Mouse (Mus musculus) limb, embryonic 11.5 days (tissue): ENCODE results near the gene Tbc1d22a. TPM values are rescaled to one million over a fixed set of nuclear protein-coding genes. Genes with fewer than 3 reads are reported as not detected.
"Not testable (repeated sequence)": the region's sequence is repeated elsewhere in the genome, so short reads cannot be mapped to it uniquely, and the experiment has no call there.

Experiments used
- ATAC-seq: fragments of 200-750 bp; cut with Nextera tagmentation; 2 replicates; pipeline ENCODE4 v1.8.0; 2017; ENCODE audit warnings: low read depth; ENCODE audit not compliant: insufficient number of reproducible peaks, low FRiP score, low TSS enrichment
- DNase-seq: peaks from one replicate; pipeline ENCODE4 v3.0.0-alpha.2; 2015; ENCODE audit warnings: low spot score
- H3K27ac ChIP-seq: fragments of 300-500 bp; sonication (generic); replicated peaks from 2 replicates; pipeline ENCODE4 v1.5.1; 2014; ENCODE audit warnings: low read depth, mild to moderate bottlenecking, low read length
- H3K27me3 ChIP-seq: fragments of 300-500 bp; sonication (generic); 2 replicates; pipeline ENCODE4 v1.6.1; 2014; ENCODE audit warnings: mild to moderate bottlenecking, low read length, mixed read lengths; ENCODE audit not compliant: control insufficient read depth, insufficient read depth
- H3K36me3 ChIP-seq: fragments of 300-500 bp; sonication (generic); 2 replicates; pipeline ENCODE4 v1.6.1; 2014; ENCODE audit warnings: mild to moderate bottlenecking, low read length, moderate library complexity, mixed read lengths; ENCODE audit not compliant: control insufficient read depth, insufficient read depth
- H3K4me1 ChIP-seq: fragments of 300-500 bp; sonication (generic); 2 replicates; pipeline ENCODE4 v1.6.1; 2014; ENCODE audit warnings: low read length, mixed read lengths; ENCODE audit not compliant: control insufficient read depth, insufficient read depth
- H3K4me2 ChIP-seq: fragments of 300-500 bp; sonication (generic); 2 replicates; pipeline ENCODE4 v1.6.1; 2014; ENCODE audit warnings: low read depth, mild to moderate bottlenecking, moderate library complexity; ENCODE audit not compliant: severe bottlenecking
- H3K4me3 ChIP-seq: fragments of 300-500 bp; sonication (generic); 2 replicates; pipeline ENCODE4 v1.5.1; 2014; ENCODE audit warnings: low read depth, low read length
- H3K9ac ChIP-seq: fragments of 300-500 bp; sonication (generic); 2 replicates; pipeline ENCODE4 v1.6.1; 2014; ENCODE audit warnings: mild to moderate bottlenecking, low read length
- H3K9me3 ChIP-seq: fragments of 300-500 bp; sonication (generic); 2 replicates; pipeline ENCODE4 v1.6.1; 2016; ENCODE audit warnings: low read length; ENCODE audit not compliant: control insufficient read depth
- WGBS: fragments of 180-500 bp; shearing (Covaris S2); extraction: QIAGEN DNeasy Blood & Tissue Kit; methylation state at CpG from one replicate; pipeline ENCODE4 v1.1.7; 2014; 5-methylcytosine and 5-hydroxymethylcytosine counted together
- polyA plus RNA-seq: library from polyadenylated mRNA; unstranded; fragments of >200 nt; fragmentation: Nextera tagmentation; extraction: Ambion mirVana; gene quantifications from 2 replicates; pipeline ENCODE4 v1.2.1, GENCODE M21; 2014

Gene Tbc1d22a
- polyA plus RNA-seq, 1 experiment from 2014 or later: 7.7 TPM

DNA sequence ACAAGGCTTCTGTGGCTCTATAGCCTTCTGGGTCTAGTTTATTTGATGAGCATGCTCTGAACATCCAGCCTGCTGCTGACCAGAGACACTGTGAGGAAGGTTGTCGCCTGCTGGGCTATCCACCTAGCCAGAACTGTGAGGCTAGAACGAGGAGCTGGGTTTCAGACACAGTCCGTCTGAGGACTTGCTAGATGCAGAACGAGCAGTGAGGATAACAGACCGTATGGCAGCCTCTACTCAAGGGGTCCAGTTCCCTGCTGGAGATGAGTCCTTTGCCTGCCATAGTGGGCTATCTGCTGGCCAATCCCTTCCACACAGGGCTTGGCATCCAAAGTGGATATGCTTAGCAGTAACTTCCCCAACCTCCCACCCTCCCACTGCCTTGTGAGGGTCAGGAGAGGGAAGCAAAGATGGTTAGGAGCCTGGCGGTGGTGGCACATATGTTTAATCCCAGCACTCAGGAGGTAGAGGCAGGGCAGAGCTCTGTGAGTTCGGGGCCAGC, 10.9 kb upstream of the Tbc1d22a start:
- DNase-seq: no peak
- WGBS: 78% methylated on average over 7 of the region's 7 CpGs
- Histone ChIP-seq H3K4me1 (0 out of 2 replicates have a peak, but pooled peaks cover 2% of the 10 kb centered on the region), H3K27me3 (no peaks in the 10 kb centered on the region; the same call in 1 of the 2 replicates), H3K9ac (no peak overlapping the region), H3K4me3 (no peak overlapping the region), H3K9me3 (no peaks in the 10 kb centered on the region), H3K4me2 (no peak overlapping the region), H3K36me3 (no peaks in the 10 kb centered on the region), H3K27ac (no peak overlapping the region)
- no peak for ATAC-seq

- H3K4me1 ChIP-seq: 0 out of 2 replicates have a peak, but pooled peaks cover 2% of the 10 kb centered on the region
- H3K9ac ChIP-seq: no peak overlapping the region
- WGBS: 55% methylated on average over 7 of the region's 7 CpGs
- H3K4me2 ChIP-seq: peak overlapping the region; percentile 22; the same call in 1 of the 2 replicates
- DNase-seq: no peak
- H3K9me3 ChIP-seq: no peaks in the 10 kb centered on the region
- no peak for ATAC-seq
- no peak overlapping the region for H3K4me3 ChIP-seq
- H3K27ac ChIP-seq: no peak overlapping the region
- H3K36me3 ChIP-seq: no peaks in the 10 kb centered on the region
- H3K27me3 ChIP-seq: no peaks in the 10 kb centered on the region; the same call in 1 of the 2 replicates
Measured at GRCm38 (mm10) chr15:86203942-86204561, 10.2 kb upstream of the Tbc1d22a start.

GRCm38 (mm10) chr15:86205300-86205699, 9.0 kb upstream of the Tbc1d22a start:
- Histone ChIP-seq H3K27me3 (no peaks in the 10 kb centered on the region), H3K4me1 (0 out of 2 replicates have a peak, but pooled peaks cover 2% of the 10 kb centered on the region), H3K27ac (no peak overlapping the region), H3K36me3 (no peaks in the 10 kb centered on the region), H3K9me3 (no peaks in the 10 kb centered on the region), H3K4me3 (no peak overlapping the region), H3K4me2 (no peak overlapping the region), H3K9ac (no peak overlapping the region)
- DNase-seq (peak; percentile 63), ATAC-seq (no peak)
- WGBS: 46% methylated on average over 2 of the region's 2 CpGs

DNA sequence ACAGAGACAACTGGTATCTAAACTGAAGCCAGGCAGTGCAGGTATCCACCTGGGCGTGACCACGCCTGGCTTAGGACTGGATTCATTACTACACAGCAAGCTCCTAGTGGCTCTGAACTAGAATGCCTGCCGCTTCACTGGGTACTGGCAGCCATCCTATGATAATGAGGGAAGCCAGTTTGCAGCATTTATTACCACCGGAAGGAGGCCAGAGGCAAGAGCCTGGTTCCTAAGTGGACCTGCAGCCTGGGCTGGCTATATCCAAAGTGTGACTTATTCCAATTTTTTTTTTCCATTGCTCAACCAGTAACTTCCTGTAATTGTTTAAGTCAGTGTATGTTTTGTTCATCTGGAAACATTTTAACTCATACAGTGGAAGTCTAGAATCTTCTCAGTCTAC, 7.9 kb upstream of the Tbc1d22a start:
- Histone ChIP-seq H3K27me3 (no peaks in the 10 kb centered on the region), H3K27ac (no peak overlapping the region), H3K4me1 (0 out of 2 replicates have a peak, but pooled peaks cover 2% of the 10 kb centered on the region), H3K4me3 (no peak overlapping the region), H3K9me3 (no peaks in the 10 kb centered on the region), H3K9ac (no peak overlapping the region), H3K36me3 (no peaks in the 10 kb centered on the region), H3K4me2 (no peak overlapping the region)
- WGBS: 64% methylated on average over 4 of the region's 4 CpGs
- ATAC-seq (no peak), DNase-seq (no peak)

- H3K4me1 ChIP-seq: peaks cover 12% of the 10 kb centered on the region
- not testable (repeated sequence) for H3K36me3 ChIP-seq, H3K4me3 ChIP-seq, H3K9me3 ChIP-seq, H3K9ac ChIP-seq, ATAC-seq, DNase-seq, H3K4me2 ChIP-seq, H3K27me3 ChIP-seq, H3K27ac ChIP-seq
- WGBS: 95% methylated on average over 5 of the region's 5 CpGs
Measured at GRCm38 (mm10) chr15:86212193-86212592, 2.1 kb upstream of the Tbc1d22a start.

- WGBS: 14% methylated on average over 25 of the region's 25 CpGs
- Histone ChIP-seq H3K9me3 (no peaks in the 10 kb centered on the region), H3K4me3 (peak overlapping the region; percentile 89), H3K4me2 (peak overlapping the region; percentile 96), H3K9ac (peak overlapping the region; percentile 75), H3K27me3 (no peaks in the 10 kb centered on the region), H3K27ac (no peak overlapping the region), H3K36me3 (no peaks in the 10 kb centered on the region), H3K4me1 (peaks cover 12% of the 10 kb centered on the region)
- ATAC-seq (no peak), DNase-seq (no peak)
Measured at GRCm38 (mm10) chr15:86214549-86215201, 416 bp downstream of the Tbc1d22a start.

- H3K36me3 ChIP-seq, H3K27me3 ChIP-seq, H3K9me3 ChIP-seq, ATAC-seq, H3K4me3 ChIP-seq, H3K4me2 ChIP-seq, H3K27ac ChIP-seq, DNase-seq, H3K9ac ChIP-seq: not testable (repeated sequence)
- WGBS: 84% methylated on average over 9 of the region's 9 CpGs
- peaks cover 12% of the 10 kb centered on the region for H3K4me1 ChIP-seq
Measured at GRCm38 (mm10) chr15:86216641-86217040, 2.4 kb downstream of the Tbc1d22a start.

- DNase-seq (no peak), ATAC-seq (no peak)
- Histone ChIP-seq H3K4me1 (peaks cover 2% of the 10 kb centered on the region; the same call in 1 of the 2 replicates), H3K27ac (no peak overlapping the region), H3K4me2 (no peak overlapping the region), H3K36me3 (no peaks in the 10 kb centered on the region), H3K9me3 (no peaks in the 10 kb centered on the region), H3K27me3 (no peaks in the 10 kb centered on the region), H3K9ac (0 out of 2 replicates have a peak overlapping the region, but pooled peaks have one; percentile 7), H3K4me3 (no peak overlapping the region)
- 82% methylated on average over 7 of the region's 7 CpGs for WGBS
Measured at GRCm38 (mm10) chr15:86219534-86220228, 5.4 kb downstream of the Tbc1d22a start.
